Mouse (Mus musculus) frontal cortex, postnatal 14 days (tissue): ENCODE data around the gene Cdc37.
"Not testable (repeated sequence)": the region's sequence is repeated elsewhere in the genome, so short reads cannot be mapped to it uniquely, and the experiment has no call there.

Source experiments
- DNase-seq, 2 experiments: peaks; one replicate each; pipeline ENCODE4 v3.0.0; 2022; ENCODE audit warnings: low spot score in 2 of 2

Gene Cdc37

GRCm38 (mm10) chr9:21149654-21150419 is at the start of gene Cdc37:
Cdc37 (minus strand) TSS chr9:21149982.
- DNase-seq = peak; percentile 87 to 90

- no peak for DNase-seq
Measured at GRCm38 (mm10) chr9:21198960-21199359, 49.2 kb upstream of the Cdc37 start.

- peak; percentile 69 to 77 for DNase-seq
Measured at GRCm38 (mm10) chr9:21197981-21198380, 48.2 kb upstream of the Cdc37 start.

- peak; percentile 43 to 52 for DNase-seq
Measured at GRCm38 (mm10) chr9:21196521-21197433, 47.0 kb upstream of the Cdc37 start.

GRCm38 (mm10) chr9:21195736-21196505 is 46.1 kb upstream of the Cdc37 start:
- not testable (repeated sequence) for DNase-seq

GRCm38 (mm10) chr9:21194787-21195493 is 45.2 kb upstream of the Cdc37 start:
- no peak for DNase-seq

- no peak for DNase-seq
Measured at GRCm38 (mm10) chr9:21193786-21194185, 44.0 kb upstream of the Cdc37 start.

GRCm38 (mm10) chr9:21190670-21191069 is 40.9 kb upstream of the Cdc37 start:
- no peak for DNase-seq

GRCm38 (mm10) chr9:21189905-21190304 is 40.1 kb upstream of the Cdc37 start:
- no peak for DNase-seq

- DNase-seq = no peak
Measured at GRCm38 (mm10) chr9:21185436-21185835, 35.7 kb upstream of the Cdc37 start.

- no peak for DNase-seq
Measured at GRCm38 (mm10) chr9:21184733-21185132, 35.0 kb upstream of the Cdc37 start.

- DNase-seq = no peak
Measured at GRCm38 (mm10) chr9:21183905-21184413, 34.2 kb upstream of the Cdc37 start.

- DNase-seq = no peak
Measured at GRCm38 (mm10) chr9:21183421-21183820, 33.6 kb upstream of the Cdc37 start.

GRCm38 (mm10) chr9:21181421-21182220 is 31.8 kb upstream of the Cdc37 start:
- DNase-seq = no peak

GRCm38 (mm10) chr9:21180841-21181240 is 31.1 kb upstream of the Cdc37 start:
- DNase-seq = no peak

- no peak for DNase-seq
Measured at GRCm38 (mm10) chr9:21180402-21180801, 30.6 kb upstream of the Cdc37 start.

- no peak for DNase-seq
Measured at GRCm38 (mm10) chr9:21172364-21172763, 22.6 kb upstream of the Cdc37 start.

GRCm38 (mm10) chr9:21169157-21169556 is 19.4 kb upstream of the Cdc37 start:
- DNase-seq = no peak

GRCm38 (mm10) chr9:21168161-21169123 is 18.7 kb upstream of the Cdc37 start:
- peak in 1 of 2 experiments; percentile 44 for DNase-seq
